Mouse (Mus musculus): Measurements from ENCODE around the gene Tubb5.

Gene Tubb5

DNA sequence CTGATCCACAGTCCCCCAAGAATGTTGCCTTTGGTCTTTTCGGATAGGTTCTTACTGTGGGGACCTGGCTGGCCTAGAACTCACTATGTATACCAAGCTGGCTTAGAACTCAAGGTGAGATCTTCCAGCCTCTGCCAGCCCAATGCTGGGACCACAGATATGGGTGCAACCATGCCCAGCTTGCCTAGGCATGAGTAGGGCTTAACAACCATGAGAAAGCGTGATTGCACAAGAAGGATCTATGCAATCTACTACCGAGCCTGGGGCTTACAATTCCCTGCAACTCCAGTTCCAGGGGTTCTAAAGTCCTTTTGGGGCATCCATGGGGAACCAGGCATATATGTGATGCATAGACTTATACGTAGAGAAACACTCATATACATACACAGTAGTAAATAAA is 47.2 kb downstream of the Tubb5 start:
- DNase-seq, result no peak

DNA sequence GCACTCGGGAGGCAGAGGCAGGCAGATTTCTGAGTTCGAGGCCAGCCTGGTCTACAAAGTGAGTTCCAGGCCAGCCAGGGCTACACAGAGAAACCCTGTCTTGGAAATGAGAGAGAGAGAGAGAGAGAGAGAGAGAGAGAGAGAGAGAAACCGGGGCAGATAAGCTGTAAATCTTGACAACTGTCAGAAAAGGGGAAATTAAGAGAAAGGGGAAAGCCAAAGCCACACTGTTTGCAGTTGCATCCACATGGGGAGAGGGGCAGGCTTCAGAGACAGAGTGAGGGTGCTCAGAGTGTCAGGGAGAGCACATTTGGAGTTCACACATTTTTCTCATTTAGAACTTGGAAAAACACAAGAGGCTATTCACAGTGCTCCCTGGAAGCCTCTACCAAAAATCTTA is 50.1 kb downstream of the Tubb5 start:
- DNase-seq, result no peak

DNA sequence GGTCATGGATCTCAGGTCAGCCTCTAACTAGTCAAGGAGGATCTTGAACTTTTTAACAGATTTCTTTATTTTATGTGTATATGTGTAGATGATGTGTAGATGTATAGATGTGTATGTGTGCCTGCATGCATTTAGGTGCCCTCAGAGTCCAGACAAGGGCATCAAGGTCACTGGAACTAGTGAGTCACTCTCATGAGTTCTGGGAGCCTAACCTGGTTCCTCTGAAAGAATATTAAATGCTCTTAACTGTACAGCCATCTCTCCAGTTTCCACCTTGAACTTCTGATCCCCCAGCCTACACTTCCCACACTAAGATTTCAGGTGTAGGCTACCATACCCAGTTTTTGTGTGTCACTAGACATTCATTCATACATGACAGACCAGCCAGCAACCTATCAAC is 50.6 kb downstream of the Tubb5 start:
- DNase-seq, result no peak

DNA sequence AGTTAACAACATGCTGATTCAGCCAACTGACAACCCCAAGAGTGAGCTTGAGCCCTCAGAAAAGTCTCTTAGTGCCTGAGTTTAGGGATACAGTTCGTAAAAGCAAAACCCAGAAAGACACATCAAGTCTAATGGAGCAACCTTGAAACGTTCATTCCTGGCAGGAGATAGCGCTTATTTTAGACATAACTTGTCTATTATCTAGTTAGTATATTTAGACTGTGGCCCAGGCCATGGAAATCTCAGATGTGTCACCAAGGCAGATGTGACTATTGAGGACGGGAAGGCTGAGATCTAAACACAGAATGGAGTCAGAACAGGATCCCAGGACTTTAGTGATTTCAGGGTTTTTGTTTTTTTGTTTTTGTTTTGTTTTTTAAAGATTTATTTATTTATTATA is 53.0 kb downstream of the Tubb5 start:
- DNase-seq, result no peak

DNA sequence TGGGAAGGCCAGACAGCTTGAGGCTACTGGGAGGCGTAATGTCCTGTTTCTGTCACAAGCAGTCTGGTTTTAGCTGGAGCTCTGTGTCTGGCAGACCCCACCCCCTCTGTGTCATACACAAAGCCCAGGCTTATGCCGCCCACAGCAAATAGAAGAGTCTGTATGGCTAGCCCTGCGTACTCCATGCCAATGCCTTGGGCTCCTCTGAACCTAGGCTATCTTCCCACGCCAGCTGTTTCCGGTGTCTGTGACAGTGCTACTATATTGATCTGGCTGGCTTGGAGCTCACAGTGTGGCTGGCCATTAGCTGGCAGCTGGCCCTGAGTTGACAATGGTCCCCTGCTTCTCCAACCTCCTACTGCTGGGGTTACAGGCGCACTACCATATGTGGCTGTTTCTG is 54.2 kb downstream of the Tubb5 start:
- DNase-seq, result no peak

Measured in cerebellum, adult 11 months (tissue).